Mouse (Mus musculus): ENCODE results near the gene Klhl26.

- TF ChIP-seq CTCF (IDR thresholded peaks at IDR 0.05; ENCODE audit: borderline replicate concordance, insufficient read depth, low read depth, low read length): no peak
- no peak for TF ChIP-seq POLR2A (IDR thresholded peaks at IDR 0.05; ENCODE audit: borderline replicate concordance, insufficient read depth, low read length)
These were observed 10.5 kb downstream of the Klhl26 start for GRCm38 (mm10) chr8:70466305-70466704.

All from cerebellum, adult 2 months (tissue).